Mouse (Mus musculus) limb, embryonic 10.5 days (tissue): Measurements from ENCODE around the gene Zfyve19. TPM values are rescaled to one million over a fixed set of nuclear protein-coding genes. Genes with fewer than 3 reads are reported as not detected.

ENCODE experiments used
- DNase-seq: peaks from one replicate; pipeline ENCODE4 v3.0.0-alpha.2; 2017; ENCODE audit warnings: low spot score
- H3K27ac ChIP-seq: fragments of 300-500 bp; sonication (generic); 2 replicates; pipeline ENCODE4 v1.5.1; 2016; ENCODE audit warnings: mild to moderate bottlenecking
- H3K27me3 ChIP-seq: fragments of 300-500 bp; sonication (generic); 2 replicates; pipeline ENCODE4 v1.6.1; 2016; ENCODE audit warnings: low read depth, mild to moderate bottlenecking; ENCODE audit not compliant: poor library complexity, severe bottlenecking
- H3K36me3 ChIP-seq: fragments of 300-500 bp; sonication (generic); 2 replicates; pipeline ENCODE4 v1.6.1; 2016; ENCODE audit warnings: mild to moderate bottlenecking, moderate library complexity
- H3K4me1 ChIP-seq: fragments of 300-500 bp; sonication (generic); 2 replicates; pipeline ENCODE4 v1.6.1; 2016
- H3K4me3 ChIP-seq: fragments of 300-500 bp; sonication (generic); 2 replicates; pipeline ENCODE4 v1.5.1; 2016; ENCODE audit warnings: mild to moderate bottlenecking, moderate library complexity
- H3K9me3 ChIP-seq: fragments of 300-500 bp; sonication (generic); replicated peaks from 2 replicates; pipeline ENCODE4 v1.6.1; 2016; ENCODE audit warnings: mild to moderate bottlenecking
- WGBS: fragments of 180-500 bp; shearing (Covaris S2); methylation state at CpG from one replicate; pipeline ENCODE4 v1.1.7; 2016; 5-methylcytosine and 5-hydroxymethylcytosine counted together
- polyA plus RNA-seq: library from polyadenylated mRNA; unstranded; fragments of >200 nt; fragmentation: Nextera tagmentation; extraction: Ambion mirVana; gene quantifications from 2 replicates; pipeline ENCODE4 v1.2.1, GENCODE M21; 2016

The Zfyve19 gene
- polyA plus RNA-seq, 1 experiment from 2014 or later: 64.2 TPM

GRCm38 (mm10) chr2:119242548-119242947 is 34.1 kb downstream of the Zfyve19 start:
- H3K4me1 ChIP-seq: peaks cover 19% of the 10 kb centered on the region
- no peaks in the 10 kb centered on the region for H3K9me3 ChIP-seq
- 86% methylated on average over 9 of the region's 9 CpGs for WGBS
- no peaks in the 10 kb centered on the region for H3K36me3 ChIP-seq
- H3K4me3 ChIP-seq: no peak overlapping the region
- peak; percentile 26 for DNase-seq
- no peak overlapping the region for H3K27ac ChIP-seq
- peaks cover 35% of the 10 kb centered on the region for H3K27me3 ChIP-seq

GRCm38 (mm10) chr2:119245246-119245645 is 36.8 kb downstream of the Zfyve19 start:
- no peaks in the 10 kb centered on the region for H3K9me3 ChIP-seq
- H3K27ac ChIP-seq: no peak overlapping the region
- WGBS: 90% methylated on average over 7 of the region's 7 CpGs
- no peaks in the 10 kb centered on the region for H3K36me3 ChIP-seq
- peaks cover 15% of the 10 kb centered on the region for H3K27me3 ChIP-seq
- H3K4me1 ChIP-seq: peaks cover 28% of the 10 kb centered on the region
- H3K4me3 ChIP-seq: no peak overlapping the region
- DNase-seq: no peak

- Histone ChIP-seq H3K27ac (no peak overlapping the region), H3K27me3 (peaks cover 11% of the 10 kb centered on the region; the same call in 1 of the 2 replicates), H3K4me3 (no peak overlapping the region), H3K36me3 (no peaks in the 10 kb centered on the region), H3K9me3 (no peaks in the 10 kb centered on the region), H3K4me1 (peaks cover 32% of the 10 kb centered on the region)
- WGBS: 89% methylated on average over 9 of the region's 9 CpGs
- no peak for DNase-seq
Observed at GRCm38 (mm10) chr2:119247904-119248303, 39.5 kb downstream of the Zfyve19 start.

DNA sequence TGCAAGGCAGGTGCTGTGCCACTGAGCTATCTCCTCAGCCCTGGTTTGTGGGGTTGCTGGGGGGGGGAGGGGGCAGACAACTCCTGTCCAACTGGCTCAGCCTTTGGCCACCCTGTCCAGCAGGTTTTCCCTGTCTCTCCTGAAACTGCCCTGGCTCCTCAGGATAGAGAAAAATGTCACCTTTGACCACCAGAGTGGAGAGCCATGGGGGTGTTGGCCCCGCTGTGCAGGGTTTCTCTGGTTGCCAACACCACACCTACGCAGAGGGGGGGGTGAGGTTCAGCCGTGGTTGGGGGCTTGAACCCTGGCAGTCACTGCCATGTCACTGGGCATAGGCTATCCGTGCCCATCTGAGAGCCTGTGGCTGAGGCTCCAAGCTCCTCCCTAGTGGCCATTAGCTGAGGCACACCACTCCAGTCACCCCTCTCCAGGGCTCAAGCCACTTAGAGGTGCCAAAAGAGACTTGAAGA is 41.2 kb downstream of the Zfyve19 start:
- H3K27ac ChIP-seq: no peak overlapping the region
- H3K9me3 ChIP-seq: no peaks in the 10 kb centered on the region
- H3K27me3 ChIP-seq: peaks cover 28% of the 10 kb centered on the region
- no peaks in the 10 kb centered on the region for H3K36me3 ChIP-seq
- WGBS: 81% methylated on average over 4 of the region's 4 CpGs
- DNase-seq: no peak
- peaks cover 32% of the 10 kb centered on the region for H3K4me1 ChIP-seq
- no peak overlapping the region for H3K4me3 ChIP-seq

- no peak overlapping the region for H3K4me3 ChIP-seq
Observed at GRCm38 (mm10) chr2:119250377-119250776, 42.0 kb downstream of the Zfyve19 start.

DNA sequence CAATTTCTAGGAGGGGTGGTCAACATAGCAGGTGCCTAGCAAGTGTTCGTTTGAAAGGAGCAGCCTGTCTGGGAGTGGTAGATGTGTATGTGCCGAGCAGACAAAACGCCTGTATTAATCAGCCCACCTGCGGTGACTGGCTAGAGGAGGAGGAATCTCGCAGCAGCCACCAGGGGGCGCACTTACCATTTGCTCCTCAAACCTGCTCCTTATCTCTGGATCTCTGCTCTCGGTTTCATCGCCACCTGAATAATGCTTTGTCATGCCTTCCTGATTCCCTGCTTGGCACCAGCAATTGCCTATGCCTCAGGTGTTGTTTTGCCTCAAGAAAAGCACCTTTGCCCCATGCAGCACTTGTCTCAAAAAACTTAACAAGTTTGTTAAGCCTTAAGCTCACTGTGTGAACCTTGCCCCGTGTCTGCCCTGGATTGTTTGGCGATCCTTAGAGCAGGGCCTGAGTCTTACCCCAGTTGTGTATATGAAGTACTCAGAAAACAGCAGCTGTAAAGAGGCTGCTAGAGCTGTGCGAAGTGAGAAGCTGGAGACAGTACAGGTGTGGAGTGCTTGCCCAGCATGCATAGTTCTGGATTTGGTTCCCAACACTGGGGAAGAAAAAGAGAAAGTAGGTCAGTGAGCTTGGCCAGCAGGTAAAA is 42.5 kb downstream of the Zfyve19 start:
- Histone ChIP-seq H3K36me3 (no peaks in the 10 kb centered on the region), H3K27me3 (peaks cover 38% of the 10 kb centered on the region), H3K4me1 (peaks cover 32% of the 10 kb centered on the region), H3K27ac (no peak overlapping the region), H3K4me3 (no peak overlapping the region), H3K9me3 (no peaks in the 10 kb centered on the region)
- WGBS: 16% methylated on average over 11 of the region's 11 CpGs
- peak; percentile 94 for DNase-seq

More at GRCm38 (mm10) chr2:119250377-119250776, 42.0 kb downstream of the Zfyve19 start:
- 68% methylated on average over 5 of the region's 5 CpGs for WGBS
- H3K36me3 ChIP-seq: no peaks in the 10 kb centered on the region
- peaks cover 32% of the 10 kb centered on the region for H3K4me1 ChIP-seq
- peaks cover 35% of the 10 kb centered on the region for H3K27me3 ChIP-seq
- no peaks in the 10 kb centered on the region for H3K9me3 ChIP-seq
- DNase-seq: no peak
- H3K27ac ChIP-seq: no peak overlapping the region

DNA sequence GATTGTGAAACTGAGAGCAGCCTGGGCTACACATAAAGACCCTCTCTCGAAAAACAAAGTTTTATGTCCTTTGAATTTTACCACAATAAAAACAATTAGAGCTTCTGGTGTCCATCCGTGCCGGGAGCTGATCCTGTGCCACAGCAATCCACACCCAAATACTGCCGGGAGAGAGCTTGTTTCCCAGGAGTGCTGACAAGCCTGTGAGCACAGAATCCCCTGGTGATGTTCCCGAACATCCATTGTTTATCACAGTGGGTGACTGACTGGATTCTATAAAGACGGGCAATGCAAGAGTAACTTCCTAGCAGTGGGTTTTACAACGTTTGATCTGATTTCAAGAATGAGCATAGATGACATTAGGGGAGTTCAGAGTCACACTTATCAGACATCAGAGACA is 46.6 kb downstream of the Zfyve19 start:
- Histone ChIP-seq H3K4me1 (peaks cover 7% of the 10 kb centered on the region; the same call in 1 of the 2 replicates), H3K27ac (no peak overlapping the region), H3K9me3 (no peaks in the 10 kb centered on the region), H3K4me3 (no peak overlapping the region), H3K36me3 (no peaks in the 10 kb centered on the region), H3K27me3 (peaks cover 37% of the 10 kb centered on the region)
- WGBS: 33% methylated on average over 7 of the region's 7 CpGs
- no peak for DNase-seq

DNA sequence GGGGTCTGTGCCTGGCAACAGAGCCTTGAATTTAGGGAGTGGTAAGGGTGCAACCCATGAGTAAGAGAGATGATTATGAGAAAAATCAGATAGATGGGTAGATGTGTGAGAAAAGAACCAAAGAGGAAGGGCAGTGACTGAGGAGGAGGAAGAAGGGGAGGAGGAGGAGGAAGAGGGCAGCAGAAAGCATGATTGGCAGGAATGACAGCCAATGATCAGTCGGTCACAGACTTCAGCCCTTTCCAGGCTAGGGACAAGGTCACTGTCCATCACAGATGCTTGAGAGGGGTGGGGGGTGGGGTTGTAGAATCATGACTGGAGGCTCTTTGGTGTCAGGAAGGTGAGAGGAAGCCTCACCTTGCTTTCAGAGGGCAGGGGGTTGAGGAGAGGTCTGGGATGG is 52.1 kb downstream of the Zfyve19 start:
- no peak for DNase-seq
- WGBS: 76% methylated on average over 1 of the region's 1 CpGs
- H3K27me3 ChIP-seq: peaks cover 5% of the 10 kb centered on the region; the same call in 1 of the 2 replicates

GRCm38 (mm10) chr2:119261326-119261725 is 52.9 kb downstream of the Zfyve19 start:
- no peaks in the 10 kb centered on the region for H3K36me3 ChIP-seq
- no peaks in the 10 kb centered on the region for H3K9me3 ChIP-seq
- 0 out of 2 replicates have a peak, but pooled peaks cover 4% of the 10 kb centered on the region for H3K27me3 ChIP-seq
- no peak overlapping the region for H3K27ac ChIP-seq
- no peak for DNase-seq
- WGBS: 71% methylated on average over 2 of the region's 2 CpGs
- H3K4me1 ChIP-seq: peaks cover 8% of the 10 kb centered on the region
- no peak overlapping the region for H3K4me3 ChIP-seq

More for the DNA sequence above, 52.1 kb downstream of the Zfyve19 start:
- no peaks in the 10 kb centered on the region for H3K9me3 ChIP-seq
- peaks cover 8% of the 10 kb centered on the region for H3K4me1 ChIP-seq
- H3K27ac ChIP-seq: no peak overlapping the region
- no peaks in the 10 kb centered on the region for H3K36me3 ChIP-seq
- H3K4me3 ChIP-seq: no peak overlapping the region

DNA sequence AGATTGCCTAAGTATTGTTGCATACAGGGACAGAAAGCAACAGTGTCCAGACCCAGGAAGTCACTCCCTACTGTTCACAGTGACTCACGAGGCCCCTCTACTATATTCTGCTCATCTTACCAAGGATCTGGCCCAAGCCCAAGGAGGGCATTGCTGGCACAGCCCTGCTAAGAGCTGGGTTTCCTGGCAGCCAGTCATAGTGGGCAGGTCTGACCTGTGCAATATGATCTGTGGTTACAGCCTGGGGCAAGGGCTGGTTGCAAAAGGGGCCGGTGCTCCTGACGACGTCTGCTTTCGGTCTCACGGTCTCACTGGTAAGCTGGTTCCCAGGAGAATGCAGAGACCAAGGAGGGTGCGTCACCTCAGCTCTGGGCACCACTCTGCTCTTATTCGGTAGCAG is 54.6 kb downstream of the Zfyve19 start:
- Histone ChIP-seq H3K9me3 (no peaks in the 10 kb centered on the region), H3K27me3 (0 out of 2 replicates have a peak, but pooled peaks cover 11% of the 10 kb centered on the region), H3K27ac (no peak overlapping the region), H3K36me3 (no peaks in the 10 kb centered on the region), H3K4me1 (peaks cover 8% of the 10 kb centered on the region), H3K4me3 (no peak overlapping the region)
- no peak for DNase-seq
- 35% methylated on average over 8 of the region's 8 CpGs for WGBS

DNA sequence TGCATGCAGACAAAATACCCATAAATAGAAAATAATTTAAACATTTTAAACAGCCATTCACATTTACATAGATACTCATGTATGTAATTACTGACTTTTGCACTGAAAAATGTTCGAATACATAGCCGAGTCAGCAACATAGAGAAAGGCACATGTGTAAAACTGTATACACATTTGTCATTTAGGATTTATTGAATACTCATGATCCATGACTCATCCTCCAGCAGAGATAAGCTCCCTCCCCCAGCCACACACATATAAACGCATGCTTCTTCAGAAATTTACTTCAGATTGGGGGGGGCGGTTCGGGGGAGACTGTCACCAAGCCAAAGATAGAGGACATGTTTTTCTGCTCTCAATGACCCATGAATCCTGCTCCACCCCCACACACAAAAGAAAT is 55.4 kb downstream of the Zfyve19 start:
- WGBS: 84% methylated on average over 5 of the region's 5 CpGs
- Histone ChIP-seq H3K36me3 (no peaks in the 10 kb centered on the region), H3K27ac (no peak overlapping the region), H3K4me3 (no peak overlapping the region), H3K27me3 (peaks cover 19% of the 10 kb centered on the region), H3K4me1 (peaks cover 8% of the 10 kb centered on the region), H3K9me3 (no peaks in the 10 kb centered on the region)
- DNase-seq: no peak
